Mouse (Mus musculus): ENCODE measurements around the gene Gprc5d.
A peak's percentile ranks its signal among the peaks of the same experiment; 100 is the strongest.

The Gprc5d gene

GRCm38 (mm10) chr6:135118183-135118582 lies at the start of gene Gprc5d:
Gprc5d (minus strand) TSS chr6:135118283.
- DNase-seq: no peak

- DNase-seq: no peak
These were observed 48.6 kb upstream of the Gprc5d start for GRCm38 (mm10) chr6:135166712-135167111.

GRCm38 (mm10) chr6:135166262-135166661 lies 48.2 kb upstream of the Gprc5d start:
- no peak for DNase-seq

- DNase-seq: no peak
These were observed 47.6 kb upstream of the Gprc5d start for GRCm38 (mm10) chr6:135165706-135166105.

GRCm38 (mm10) chr6:135165191-135165590 lies 47.1 kb upstream of the Gprc5d start:
- DNase-seq: no peak

- DNase-seq: no peak
These were observed 44.8 kb upstream of the Gprc5d start for GRCm38 (mm10) chr6:135162861-135163260.

- no peak for DNase-seq
These were observed 44.2 kb upstream of the Gprc5d start for GRCm38 (mm10) chr6:135162311-135162710.

- DNase-seq: no peak
These were observed 43.3 kb upstream of the Gprc5d start for GRCm38 (mm10) chr6:135161356-135161755.

- no peak for DNase-seq
These were observed 40.4 kb upstream of the Gprc5d start for GRCm38 (mm10) chr6:135158509-135158908.

- DNase-seq: peak; percentile 91
These were observed 39.4 kb upstream of the Gprc5d start for GRCm38 (mm10) chr6:135157496-135157895.

- DNase-seq: no peak
These were observed 38.5 kb upstream of the Gprc5d start for GRCm38 (mm10) chr6:135156597-135156996.

- DNase-seq: no peak
These were observed 35.6 kb upstream of the Gprc5d start for GRCm38 (mm10) chr6:135153719-135154118.

GRCm38 (mm10) chr6:135150311-135150710 lies 32.2 kb upstream of the Gprc5d start:
- peak; percentile 86 for DNase-seq

GRCm38 (mm10) chr6:135149722-135150121 lies 31.6 kb upstream of the Gprc5d start:
- DNase-seq: peak; percentile 73

GRCm38 (mm10) chr6:135149175-135149574 lies 31.1 kb upstream of the Gprc5d start:
- DNase-seq: peak; percentile 60

GRCm38 (mm10) chr6:135148506-135148905 lies 30.4 kb upstream of the Gprc5d start:
- peak; percentile 88 for DNase-seq

- DNase-seq: peak; percentile 67
These were observed 27.9 kb upstream of the Gprc5d start for GRCm38 (mm10) chr6:135145976-135146375.

- DNase-seq: peak; percentile 46
These were observed 26.4 kb upstream of the Gprc5d start for GRCm38 (mm10) chr6:135144516-135144915.

GRCm38 (mm10) chr6:135143151-135143550 lies 25.1 kb upstream of the Gprc5d start:
- peak; percentile 61 for DNase-seq

- DNase-seq: peak; percentile 68
These were observed 23.5 kb upstream of the Gprc5d start for GRCm38 (mm10) chr6:135141451-135142147.

- DNase-seq: peak; percentile 88
These were observed 20.7 kb upstream of the Gprc5d start for GRCm38 (mm10) chr6:135138746-135139145.

GRCm38 (mm10) chr6:135138207-135138606 lies 20.1 kb upstream of the Gprc5d start:
- peak; percentile 83 for DNase-seq

- peak; percentile 91 for DNase-seq
These were observed 19.7 kb upstream of the Gprc5d start for GRCm38 (mm10) chr6:135137736-135138135.

GRCm38 (mm10) chr6:135136439-135137161 lies 18.5 kb upstream of the Gprc5d start:
- peak; percentile 93 for DNase-seq

Data from heart, adult 11 months (tissue).